Mouse (Mus musculus): ENCODE results near the gene Rai1. TPM values are rescaled to one million over a fixed set of nuclear protein-coding genes. Genes with fewer than 3 reads are reported as not detected.

The Rai1 gene
- polyA plus RNA-seq, 1 experiment from 2014 or later: 31.0 TPM

DNA sequence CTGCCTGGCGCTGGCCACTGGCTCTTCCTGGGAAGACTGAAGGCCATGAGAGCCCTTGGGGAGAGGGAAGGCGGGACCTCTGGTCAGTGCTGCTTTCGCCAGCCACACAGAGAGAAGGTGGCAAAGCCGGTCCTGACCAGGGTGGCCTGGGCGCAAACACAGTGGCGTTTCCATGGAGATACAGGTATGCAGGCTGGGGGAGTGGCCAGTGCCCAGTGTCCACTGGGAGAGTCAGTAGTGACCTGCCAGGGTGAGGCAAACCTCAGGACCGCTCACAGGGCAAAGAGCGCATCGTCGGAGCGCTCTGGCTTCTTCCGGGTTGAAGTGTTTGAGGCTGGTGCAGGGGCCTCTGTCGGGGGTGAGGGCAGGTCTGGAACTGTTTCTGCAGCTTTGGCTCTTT lies 125.0 kb downstream of the Rai1 start:
- 73% methylated on average over 13 of the region's 13 CpGs for WGBS

DNA sequence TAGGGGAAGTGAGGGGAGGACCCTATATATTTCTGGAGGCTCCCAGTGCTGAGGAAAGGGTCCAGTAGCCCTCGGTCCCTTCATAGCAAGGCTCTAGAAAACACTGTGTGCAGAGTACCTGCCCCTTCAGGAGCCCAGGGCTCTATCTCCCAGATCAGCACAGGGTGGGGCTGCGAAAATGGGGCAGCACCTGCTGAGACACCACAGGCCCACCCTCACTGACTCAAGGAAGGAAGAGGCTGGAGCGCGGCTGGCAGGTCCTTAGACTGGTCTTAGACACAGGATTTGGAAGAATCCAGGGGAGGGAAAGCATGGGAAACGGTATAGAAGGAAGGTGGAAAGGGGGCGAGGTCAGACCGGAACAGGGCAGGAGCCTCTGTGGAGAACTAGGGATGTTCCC lies 125.7 kb downstream of the Rai1 start:
- Histone ChIP-seq H3K4me1 (replicated peaks) (peaks cover 50% of the 10 kb centered on the region), H3K4me3 (no peak overlapping the region), H3K27ac (peak overlapping the region; percentile 46), H3K9me3 (no peaks in the 10 kb centered on the region), H3K36me3 (no peaks in the 10 kb centered on the region; the same call in 1 of the 2 replicates), H3K27me3 (ENCODE audit: insufficient read depth, poor library complexity, severe bottlenecking) (no peaks in the 10 kb centered on the region)
- DNase-seq (ENCODE audit: low spot score): no peak
- 86% methylated on average over 7 of the region's 7 CpGs for WGBS

More for the DNA sequence above, 125.0 kb downstream of the Rai1 start:
- DNase-seq (ENCODE audit: low spot score): no peak
- Histone ChIP-seq H3K9me3 (no peaks in the 10 kb centered on the region), H3K4me3 (no peak overlapping the region), H3K27ac (peak overlapping the region; percentile 56; the same call in 1 of the 2 replicates), H3K36me3 (no peaks in the 10 kb centered on the region; the same call in 1 of the 2 replicates), H3K4me1 (replicated peaks) (peaks cover 55% of the 10 kb centered on the region), H3K27me3 (ENCODE audit: insufficient read depth, poor library complexity, severe bottlenecking) (no peaks in the 10 kb centered on the region)

DNA sequence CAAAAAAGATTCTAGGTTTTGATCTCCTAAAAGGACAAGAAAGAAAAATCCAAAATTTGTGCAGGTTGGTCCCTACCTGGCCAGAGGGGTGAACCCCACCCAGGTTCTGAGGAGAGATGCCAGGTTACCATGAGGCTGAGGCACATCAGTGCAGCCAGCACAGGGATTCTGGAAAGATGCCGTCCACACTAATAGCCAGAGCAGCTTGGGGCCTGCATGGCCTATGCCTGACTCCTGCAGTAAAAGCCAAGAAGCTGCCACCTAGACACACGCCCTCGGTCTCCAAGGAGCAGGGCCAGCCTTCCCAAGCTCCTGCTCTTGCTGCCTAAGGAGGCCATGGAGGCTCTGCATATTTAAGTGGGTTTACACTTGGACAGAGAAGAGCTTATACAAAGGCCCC lies 126.5 kb downstream of the Rai1 start:
- H3K4me3 ChIP-seq: no peak overlapping the region
- WGBS: 71% methylated on average over 3 of the region's 3 CpGs
- H3K36me3 ChIP-seq: no peaks in the 10 kb centered on the region; the same call in 1 of the 2 replicates
- 0 out of 2 replicates have a peak overlapping the region, but pooled peaks have one; percentile 29 for H3K27ac ChIP-seq
- no peaks in the 10 kb centered on the region for H3K27me3 ChIP-seq (ENCODE audit: insufficient read depth, poor library complexity, severe bottlenecking)
- no peaks in the 10 kb centered on the region for H3K9me3 ChIP-seq
- H3K4me1 ChIP-seq (replicated peaks): peaks cover 50% of the 10 kb centered on the region
- DNase-seq (ENCODE audit: low spot score): no peak

DNA sequence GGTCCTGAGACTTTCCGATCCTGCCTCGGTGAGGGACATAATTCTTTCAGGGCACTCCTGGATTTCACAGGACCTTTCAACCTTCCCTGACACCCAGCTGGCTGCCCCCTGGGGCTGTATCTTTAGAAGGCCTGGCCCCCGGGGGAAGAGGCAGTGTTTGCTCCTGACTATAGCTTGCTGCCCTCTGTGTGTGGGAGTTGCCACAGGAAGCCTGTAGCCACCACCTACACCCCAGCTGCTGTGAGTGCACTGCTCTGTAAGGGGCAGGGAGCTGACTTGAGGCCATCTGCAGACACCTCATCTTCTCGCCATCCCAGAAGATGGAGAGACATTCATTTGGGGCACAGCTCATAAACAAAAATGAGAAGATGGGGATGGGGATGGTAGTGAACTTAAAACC lies 127.1 kb downstream of the Rai1 start:
- peaks cover 50% of the 10 kb centered on the region for H3K4me1 ChIP-seq (replicated peaks)
- DNase-seq (ENCODE audit: low spot score): no peak
- H3K27me3 ChIP-seq (ENCODE audit: insufficient read depth, poor library complexity, severe bottlenecking): no peaks in the 10 kb centered on the region
- H3K4me3 ChIP-seq: no peak overlapping the region
- H3K27ac ChIP-seq: peak overlapping the region; percentile 57; the same call in 1 of the 2 replicates
- WGBS: 45% methylated on average over 4 of the region's 4 CpGs
- H3K36me3 ChIP-seq: no peaks in the 10 kb centered on the region; the same call in 1 of the 2 replicates
- no peaks in the 10 kb centered on the region for H3K9me3 ChIP-seq

DNA sequence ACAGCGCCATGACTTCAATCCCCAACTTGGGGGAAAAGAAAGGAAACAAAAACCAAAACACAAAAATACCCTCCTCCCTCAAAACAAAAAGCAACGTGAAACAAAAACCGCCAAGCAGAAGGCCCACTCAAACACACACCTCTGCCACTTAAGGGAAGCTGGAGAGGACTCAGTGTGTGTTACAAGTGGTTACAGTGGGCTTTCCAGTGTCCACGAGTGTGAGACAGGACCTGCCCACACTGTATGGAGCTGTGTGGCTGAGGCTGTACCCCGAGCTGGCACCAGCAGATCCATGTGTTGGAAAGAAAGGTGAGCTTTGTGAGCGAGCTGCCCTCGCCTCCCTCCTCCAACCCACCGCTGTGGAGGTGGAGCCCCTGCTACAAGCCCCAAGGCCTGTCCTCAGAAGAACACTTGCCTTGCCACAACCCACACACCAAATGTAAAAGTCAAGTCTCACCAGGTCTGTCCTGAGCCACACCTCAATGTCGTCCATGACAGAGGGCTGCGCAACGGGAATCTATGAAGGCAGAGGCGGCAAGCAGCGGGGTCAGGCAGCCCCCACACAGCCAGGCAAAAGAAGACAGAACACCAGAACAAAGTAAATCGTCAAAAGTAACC lies 127.7 kb downstream of the Rai1 start:
- no peak for DNase-seq (ENCODE audit: low spot score)
- Histone ChIP-seq H3K4me1 (replicated peaks) (peaks cover 50% of the 10 kb centered on the region), H3K27ac (peak overlapping the region; percentile 57; the same call in 1 of the 2 replicates), H3K9me3 (no peaks in the 10 kb centered on the region), H3K36me3 (no peaks in the 10 kb centered on the region; the same call in 1 of the 2 replicates), H3K4me3 (no peak overlapping the region), H3K27me3 (ENCODE audit: insufficient read depth, poor library complexity, severe bottlenecking) (no peaks in the 10 kb centered on the region)
- WGBS: 74% methylated on average over 14 of the region's 14 CpGs

DNA sequence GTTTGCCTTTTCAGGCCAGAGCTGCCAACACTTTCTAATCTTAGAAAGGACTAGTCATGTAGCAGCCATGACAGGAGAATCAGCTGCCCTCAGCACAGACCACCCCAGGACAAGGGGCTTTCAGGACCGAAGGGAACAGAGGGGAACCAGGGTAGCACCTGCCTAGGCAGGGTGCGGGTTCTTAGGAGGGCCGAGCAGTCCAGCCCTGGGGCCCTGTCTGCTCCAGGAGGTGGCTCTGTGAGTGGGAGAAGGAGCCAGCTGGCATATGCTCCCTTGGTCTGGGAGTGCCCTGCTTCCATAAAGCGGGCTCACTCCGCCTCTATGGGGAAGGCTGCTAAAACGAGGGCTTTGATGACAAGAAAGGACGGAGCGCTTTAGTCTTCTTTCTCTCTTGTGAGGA lies 128.4 kb downstream of the Rai1 start:
- 76% methylated on average over 8 of the region's 8 CpGs for WGBS
- Histone ChIP-seq H3K4me1 (replicated peaks) (peaks cover 50% of the 10 kb centered on the region), H3K36me3 (no peaks in the 10 kb centered on the region; the same call in 1 of the 2 replicates), H3K27me3 (ENCODE audit: insufficient read depth, poor library complexity, severe bottlenecking) (no peaks in the 10 kb centered on the region), H3K4me3 (no peak overlapping the region), H3K9me3 (no peaks in the 10 kb centered on the region), H3K27ac (peak overlapping the region; percentile 40; the same call in 1 of the 2 replicates)
- DNase-seq (ENCODE audit: low spot score): no peak

DNA sequence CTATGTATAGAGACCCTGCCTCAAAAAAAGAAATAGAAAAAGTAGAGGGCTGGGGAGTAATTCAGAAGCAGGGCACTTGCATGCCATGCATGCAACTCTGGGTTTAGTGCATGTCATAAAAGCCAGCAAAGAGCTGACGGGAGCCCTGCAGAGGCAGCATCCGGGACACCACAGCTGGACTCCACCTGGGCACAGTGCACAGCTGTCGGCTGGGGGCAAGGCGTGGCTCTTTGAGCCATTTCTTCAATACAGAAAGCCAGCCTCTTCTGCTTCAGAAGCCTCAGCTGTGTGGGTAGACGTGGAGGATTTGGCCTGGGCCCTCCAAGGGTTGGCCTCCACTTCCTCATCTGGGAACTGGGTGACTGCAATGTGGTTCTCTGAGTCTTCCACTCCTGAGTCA lies 130.5 kb downstream of the Rai1 start:
- no peaks in the 10 kb centered on the region for H3K9me3 ChIP-seq
- H3K27ac ChIP-seq: no peak overlapping the region
- no peak for DNase-seq (ENCODE audit: low spot score)
- peaks cover 33% of the 10 kb centered on the region for H3K4me1 ChIP-seq (replicated peaks)
- no peak overlapping the region for H3K4me3 ChIP-seq
- 84% methylated on average over 5 of the region's 5 CpGs for WGBS
- peaks cover 6% of the 10 kb centered on the region for H3K36me3 ChIP-seq
- H3K27me3 ChIP-seq (ENCODE audit: insufficient read depth, poor library complexity, severe bottlenecking): no peaks in the 10 kb centered on the region

DNA sequence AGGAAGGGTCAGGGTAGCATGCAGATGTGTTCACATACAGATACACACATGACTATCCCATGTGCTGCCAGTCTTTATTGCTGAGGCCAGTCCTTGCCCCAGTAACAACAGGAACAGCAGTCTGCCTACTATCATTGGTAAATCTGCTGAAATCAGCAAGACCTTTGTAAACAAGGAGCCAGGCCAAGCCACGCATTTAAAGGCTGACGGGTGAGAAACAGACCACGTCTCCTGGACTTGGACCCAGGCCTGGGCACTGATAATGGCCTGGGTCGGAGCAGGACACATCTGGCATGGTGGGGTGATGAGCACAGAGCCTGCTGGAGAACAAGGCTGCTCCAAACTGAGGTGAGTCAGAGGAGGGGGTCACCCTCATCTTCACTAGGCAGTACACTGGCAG lies 135.7 kb downstream of the Rai1 start:
- no peak for DNase-seq (ENCODE audit: low spot score)

DNA sequence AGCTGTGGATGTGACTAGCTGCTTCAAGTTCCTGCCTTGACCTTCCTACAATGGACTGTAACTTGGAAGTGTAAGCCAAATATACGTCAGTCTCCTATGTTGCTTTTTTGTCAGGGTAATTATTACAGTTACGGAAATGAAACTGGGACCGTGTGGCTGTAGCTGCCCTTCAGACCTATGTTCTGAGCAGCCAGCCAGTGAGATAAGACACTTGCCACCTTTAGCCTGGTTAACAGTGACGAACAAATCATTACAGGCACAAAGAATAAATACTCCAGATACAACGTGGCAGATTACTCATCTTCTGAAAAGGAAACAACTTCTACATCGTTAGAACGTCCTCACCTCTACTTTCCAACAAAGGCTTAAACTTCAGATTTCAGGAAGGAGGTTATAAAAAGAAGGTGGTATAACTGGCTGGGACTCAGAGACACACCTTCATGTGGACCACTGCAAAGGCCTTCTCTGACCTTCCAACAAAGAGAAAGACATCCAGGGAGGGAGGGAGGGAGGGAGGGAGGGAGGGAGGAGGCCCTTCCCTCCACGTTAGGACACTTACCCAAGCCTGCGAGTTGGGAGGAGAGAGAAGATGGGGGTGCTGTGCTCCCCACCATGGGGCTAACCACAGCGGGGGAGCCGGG lies 139.8 kb downstream of the Rai1 start:
- 72% methylated on average over 11 of the region's 11 CpGs for WGBS
- H3K27me3 ChIP-seq (ENCODE audit: insufficient read depth, poor library complexity, severe bottlenecking): no peaks in the 10 kb centered on the region
- DNase-seq (ENCODE audit: low spot score): no peak
- no peaks in the 10 kb centered on the region for H3K9me3 ChIP-seq
- H3K4me1 ChIP-seq (replicated peaks): peaks cover 26% of the 10 kb centered on the region
- peaks cover 21% of the 10 kb centered on the region for H3K36me3 ChIP-seq
- H3K4me3 ChIP-seq: no peak overlapping the region
- H3K27ac ChIP-seq: no peak overlapping the region

More for the DNA sequence above, 135.7 kb downstream of the Rai1 start:
- H3K27me3 ChIP-seq (ENCODE audit: insufficient read depth, poor library complexity, severe bottlenecking): no peaks in the 10 kb centered on the region
- WGBS: 90% methylated on average over 4 of the region's 4 CpGs
- H3K9me3 ChIP-seq: no peaks in the 10 kb centered on the region
- H3K4me3 ChIP-seq: no peak overlapping the region
- peaks cover 8% of the 10 kb centered on the region for H3K4me1 ChIP-seq (replicated peaks)
- peaks cover 21% of the 10 kb centered on the region for H3K36me3 ChIP-seq
- no peak overlapping the region for H3K27ac ChIP-seq

DNA sequence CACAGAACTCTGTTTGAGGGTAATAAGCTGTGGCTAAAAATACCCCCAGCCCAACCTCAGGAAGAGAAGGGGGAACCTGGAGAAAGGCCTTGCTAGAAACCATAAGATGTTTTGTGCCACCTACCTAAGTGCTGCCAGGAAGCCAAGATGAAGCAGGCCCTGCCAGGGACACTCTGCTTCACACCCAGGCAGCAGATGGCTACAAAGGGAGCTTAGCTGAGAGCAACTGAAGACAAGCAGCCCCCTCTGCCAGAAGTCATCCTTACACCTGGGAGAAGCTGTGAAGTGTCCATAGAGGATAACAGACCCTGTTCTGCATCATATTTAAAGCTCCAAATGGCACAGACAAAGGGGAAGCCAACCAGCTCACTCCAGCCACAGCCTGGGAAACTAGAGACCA lies 141.3 kb downstream of the Rai1 start:
- H3K4me1 ChIP-seq (replicated peaks): peaks cover 28% of the 10 kb centered on the region
- H3K27me3 ChIP-seq (ENCODE audit: insufficient read depth, poor library complexity, severe bottlenecking): no peaks in the 10 kb centered on the region
- H3K4me3 ChIP-seq: no peak overlapping the region
- H3K9me3 ChIP-seq: no peaks in the 10 kb centered on the region
- H3K27ac ChIP-seq: no peak overlapping the region
- DNase-seq (ENCODE audit: low spot score): no peak
- peaks cover 15% of the 10 kb centered on the region for H3K36me3 ChIP-seq

DNA sequence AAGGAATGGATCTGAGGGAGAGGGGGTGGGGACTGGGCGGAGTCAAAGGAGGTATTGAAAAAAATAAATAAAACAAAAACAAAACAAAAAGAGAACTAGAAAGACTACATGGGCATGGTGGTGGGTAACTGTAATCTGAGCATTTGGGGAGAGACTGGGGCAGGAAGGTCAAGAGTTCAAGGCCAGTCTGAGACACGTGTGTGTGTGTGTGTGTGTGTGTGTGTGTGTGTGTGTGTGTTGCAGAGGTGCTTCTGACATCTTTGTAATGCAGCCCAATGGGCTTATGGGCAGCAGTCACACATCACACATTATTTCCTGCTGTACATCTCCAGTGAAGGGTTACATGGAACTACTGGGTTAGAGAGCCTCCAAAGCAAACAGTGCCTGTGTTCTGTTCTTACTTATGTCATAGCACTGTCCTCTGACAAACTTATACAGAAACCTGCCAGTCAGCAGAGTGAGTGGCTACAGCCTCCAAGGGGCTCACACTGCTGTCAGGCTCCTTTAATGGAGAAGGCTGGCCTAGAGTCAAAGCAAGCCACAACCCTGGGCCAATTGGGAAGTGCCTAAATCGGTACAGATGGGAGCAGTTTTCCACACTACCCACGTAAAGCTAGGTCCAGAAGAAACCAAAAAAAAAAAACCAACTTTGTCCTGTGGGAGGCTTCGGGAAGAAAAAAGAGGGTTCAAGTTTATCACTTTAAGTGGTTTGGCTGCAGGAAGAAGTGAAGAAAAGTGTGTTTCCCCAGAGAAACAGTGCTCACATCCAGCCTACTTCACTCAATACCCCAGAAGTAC lies 143.1 kb downstream of the Rai1 start:
- 59% methylated on average over 5 of the region's 5 CpGs for WGBS
- Histone ChIP-seq H3K27me3 (ENCODE audit: insufficient read depth, poor library complexity, severe bottlenecking) (no peaks in the 10 kb centered on the region), H3K4me1 (replicated peaks) (peaks cover 37% of the 10 kb centered on the region), H3K9me3 (no peaks in the 10 kb centered on the region), H3K36me3 (peaks cover 9% of the 10 kb centered on the region), H3K4me3 (no peak overlapping the region), H3K27ac (peak overlapping the region; percentile 57)
- no peak for DNase-seq (ENCODE audit: low spot score)
